ENCODE assay signal across 7 mouse cellular contexts in genomic region chr13:45483949-45484348, GRCm38 (mm10). TPM values are rescaled to one million over a fixed set of nuclear protein-coding genes. Genes with fewer than 3 reads are reported as not detected.
DNase-seq lines count a peak whose midpoint lies in the region; TF ChIP-seq lines count a peak whose summit lies in the region.
"Not testable (repeated sequence)": the region's sequence is repeated elsewhere in the genome, so short reads cannot be mapped to it uniquely, and the experiment has no call there.
"Had no signal": no experiment of that assay in that cellular context is flagged by ENCODE, and none has a peak within 500 bp of the region (broad histone marks: within the 10 kb centered on the region; RNA-seq: fewer than 3 reads in every experiment).

No protein-coding gene starts in this region.

- not testable (repeated sequence) for DNase-seq in ES-E14 (ENCODE audit: low read depth, low spot score)
- peak; percentile 53 for DNase-seq in R1 (ENCODE audit: low read depth, low spot score)
- peak; percentile 89 for DNase-seq in heart, adult 11 months
- DNase-seq in liver: peak; percentile 25
- peak; percentile 31 for DNase-seq in testis, postnatal 10 days (ENCODE audit: low spot score)

- H3K27me3 ChIP-seq in ES-Bruce4 (ENCODE audit: control insufficient read depth, insufficient read depth, low read length, poor library complexity, severe bottlenecking): not testable (repeated sequence)

- not testable (repeated sequence) for TF ChIP-seq EP300 in ES-Bruce4 (IDR thresholded peaks at IDR 0.05; ENCODE audit: insufficient read depth, low read depth, low read length)

- peaks cover 18% of the 10 kb centered on the region for H3K9me3 ChIP-seq in ES-Bruce4 (replicated peaks; ENCODE audit: control insufficient read depth, insufficient read depth, low read length, poor library complexity, severe bottlenecking)
- not testable (repeated sequence) for H3K9me3 ChIP-seq in ES-E14 (ENCODE audit: control insufficient read depth, insufficient read depth, low read depth, low read length)

- H3K9ac ChIP-seq in ES-Bruce4 (ENCODE audit: low read depth, poor library complexity, severe bottlenecking); ES-E14 (ENCODE audit: insufficient read depth, low read depth, low read length, poor library complexity, severe bottlenecking): not testable (repeated sequence)

- in situ Hi-C loops in ES-E14 (cut with MboI; ENCODE audit: low sequenced_read_pairs in 2 of 2, unreplicated experiment in 2 of 2): not testable (repeated sequence)

- H3K27ac ChIP-seq in ES-Bruce4 (ENCODE audit: insufficient read depth, low read length) (peak overlapping the region; percentile 54; the same call in 1 of the 2 replicates), ES-E14 (ENCODE audit: insufficient read depth, low read depth, low read length, poor library complexity, severe bottlenecking) (peak overlapping the region; percentile 52; the same call in 1 of the 2 replicates)

- not testable (repeated sequence) for TF ChIP-seq POLR2A in ES-Bruce4 (IDR thresholded peaks at IDR 0.05; ENCODE audit: insufficient read depth, low read length)

- not testable (repeated sequence) for H3K36me3 ChIP-seq in ES-Bruce4 (ENCODE audit: control insufficient read depth, insufficient read depth, low read length, poor library complexity, severe bottlenecking); ES-E14 (ENCODE audit: control insufficient read depth, insufficient read depth, low read length, poor library complexity, severe bottlenecking)

- not testable (repeated sequence) for H3K4me1 ChIP-seq in ES-Bruce4 (ENCODE audit: control insufficient read depth, insufficient read depth, low read length); ES-E14 (ENCODE audit: control insufficient read depth in 2 of 2, insufficient read depth in 2 of 2, low read length in 2 of 2, poor library complexity in 1 of 2)

- TF ChIP-seq CTCF in ES-Bruce4 (IDR thresholded peaks at IDR 0.05; ENCODE audit: low read depth, low read length): not testable (repeated sequence)

- H3K4me3 ChIP-seq in ES-Bruce4 (ENCODE audit: low read depth, low read length); ES-E14 (ENCODE audit: insufficient read depth in 1 of 2, low read depth in 1 of 2, low read length in 2 of 2, poor library complexity in 1 of 2, severe bottlenecking in 1 of 2): not testable (repeated sequence)

TF ChIP-seq in ES-E14, 5 proteins besides CTCF, POLR2A, EP300 and RAD21:
- TF ChIP-seq MAFK (IDR thresholded peaks at IDR 0.05; ENCODE audit: insufficient read depth, low read depth, low read length): peak; percentile 84

RNA-seq across cellular contexts. Expression of gene Gmpr, which starts 23.3 kb away (rescaled TPM):
- 6.9 and 7.6 TPM in 2 replicates for polyA plus RNA-seq in ES-Bruce4 (2011; ENCODE audit: insufficient read depth, insufficient read length, low read depth, missing spikeins)
- 9.6 and 9.7 TPM in 2 replicates for total RNA-seq in ES-E14 (2012; rRNA removed)
- polyA plus RNA-seq: activated CD4-positive, CD25-positive, alpha-beta regulatory T cell, adult 4 months had no signal
